Mouse (Mus musculus) neural tube, embryonic 14.5 days (tissue): ENCODE data around the gene E2f2. TPM values are rescaled to one million over a fixed set of nuclear protein-coding genes. Genes with fewer than 3 reads are reported as not detected.

Experiments
- ATAC-seq: fragments of 200-750 bp; cut with Nextera tagmentation; 2 replicates; pipeline ENCODE4 v1.8.0; 2017; ENCODE audit warnings: low read depth, mild to moderate bottlenecking, moderate TSS enrichment, moderate library complexity
- H3K27ac ChIP-seq: fragments of 300-500 bp; sonication (generic); 2 replicates; pipeline ENCODE4 v1.5.1; 2014; ENCODE audit warnings: low read depth, mild to moderate bottlenecking, control low read depth, low read length, moderate library complexity, mixed read lengths
- H3K27me3 ChIP-seq: fragments of 300-500 bp; sonication (generic); 2 replicates; pipeline ENCODE4 v1.6.1; 2014; ENCODE audit warnings: low read length; ENCODE audit not compliant: control insufficient read depth, insufficient read depth
- H3K36me3 ChIP-seq: fragments of 300-500 bp; sonication (generic); 2 replicates; pipeline ENCODE4 v1.6.1; 2014; ENCODE audit warnings: low read length, mixed read lengths; ENCODE audit not compliant: control insufficient read depth, insufficient read depth
- H3K4me1 ChIP-seq: fragments of 300-500 bp; sonication (generic); 2 replicates; pipeline ENCODE4 v1.6.1; 2014; ENCODE audit warnings: low read length; ENCODE audit not compliant: control insufficient read depth, insufficient read depth
- H3K4me2 ChIP-seq: fragments of 300-500 bp; sonication (generic); 2 replicates; pipeline ENCODE4 v1.6.1; 2014; ENCODE audit warnings: mild to moderate bottlenecking, low read depth, low read length, control low read depth
- H3K4me3 ChIP-seq: fragments of 300-500 bp; sonication (generic); 2 replicates; pipeline ENCODE4 v1.5.1; 2014; ENCODE audit warnings: low read depth, low read length, control low read depth, mixed read lengths
- H3K9ac ChIP-seq: fragments of 300-500 bp; sonication (generic); replicated peaks from 2 replicates; pipeline ENCODE4 v1.6.1; 2014; ENCODE audit warnings: low read depth, mild to moderate bottlenecking, control low read depth, low read length, mixed read lengths
- H3K9me3 ChIP-seq: fragments of 300-500 bp; sonication (generic); 2 replicates; pipeline ENCODE4 v1.6.1; 2016; ENCODE audit warnings: low read length; ENCODE audit not compliant: control insufficient read depth
- WGBS: fragments of 180-500 bp; shearing (Covaris S2); extraction: QIAGEN DNeasy Blood & Tissue Kit; methylation state at CpG from one replicate; pipeline ENCODE4 v1.1.7; 2014; 5-methylcytosine and 5-hydroxymethylcytosine counted together
- polyA plus RNA-seq: library from polyadenylated mRNA; unstranded; fragments of >200 nt; fragmentation: Nextera tagmentation; extraction: Ambion mirVana; gene quantifications from 2 replicates; pipeline ENCODE4 v1.2.1, GENCODE M21; 2014

The E2f2 gene
- polyA plus RNA-seq, 1 experiment from 2014 or later = 1.4 TPM

GRCm38 (mm10) chr4:136134418-136134977, 37.7 kb upstream of the E2f2 start:
- H3K9ac ChIP-seq = peak overlapping the region; percentile 64
- peak overlapping the region; percentile 79 for H3K4me2 ChIP-seq
- H3K36me3 ChIP-seq = no peaks in the 10 kb centered on the region
- H3K9me3 ChIP-seq = no peaks in the 10 kb centered on the region
- no peaks in the 10 kb centered on the region for H3K27me3 ChIP-seq
- 0 out of 2 replicates have a peak, but pooled peaks have one; percentile 49 for ATAC-seq
- H3K4me1 ChIP-seq = peaks cover 21% of the 10 kb centered on the region
- H3K27ac ChIP-seq = peak overlapping the region; percentile 96
- peak overlapping the region; percentile 36 for H3K4me3 ChIP-seq
- WGBS = 1% methylated on average over 15 of the region's 15 CpGs

GRCm38 (mm10) chr4:136134978-136135873, 37.0 kb upstream of the E2f2 start:
- under 1% methylated on average over 50 of the region's 50 CpGs for WGBS
- Histone ChIP-seq H3K27ac (peak overlapping the region; percentile 96), H3K4me2 (peak overlapping the region; percentile 79), H3K4me3 (peak overlapping the region; percentile 36), H3K9me3 (no peaks in the 10 kb centered on the region), H3K36me3 (no peaks in the 10 kb centered on the region), H3K9ac (peak overlapping the region; percentile 64), H3K27me3 (no peaks in the 10 kb centered on the region), H3K4me1 (peaks cover 21% of the 10 kb centered on the region)
- peak; percentile 72 for ATAC-seq

GRCm38 (mm10) chr4:136135874-136136728, 36.1 kb upstream of the E2f2 start:
- H3K9me3 ChIP-seq = no peaks in the 10 kb centered on the region
- peak overlapping the region; percentile 79; the same call in 1 of the 2 replicates for H3K4me2 ChIP-seq
- no peaks in the 10 kb centered on the region for H3K36me3 ChIP-seq
- peak overlapping the region; percentile 96 for H3K27ac ChIP-seq
- 24% methylated on average over 9 of the region's 9 CpGs for WGBS
- H3K4me1 ChIP-seq = peaks cover 21% of the 10 kb centered on the region
- H3K9ac ChIP-seq = peak overlapping the region; percentile 64
- peak overlapping the region; percentile 36; the same call in 1 of the 2 replicates for H3K4me3 ChIP-seq
- no peaks in the 10 kb centered on the region for H3K27me3 ChIP-seq
- peak; percentile 33 for ATAC-seq

- Histone ChIP-seq H3K27me3 (no peaks in the 10 kb centered on the region), H3K36me3 (no peaks in the 10 kb centered on the region), H3K4me1 (peaks cover 32% of the 10 kb centered on the region), H3K27ac (peak overlapping the region; percentile 73), H3K4me2 (no peak overlapping the region), H3K9ac (no peak overlapping the region), H3K4me3 (peak overlapping the region; percentile 25), H3K9me3 (no peaks in the 10 kb centered on the region)
- no peak for ATAC-seq
- 55% methylated on average over 17 of the region's 17 CpGs for WGBS
These were observed 32.7 kb upstream of the E2f2 start for GRCm38 (mm10) chr4:136139326-136140110.

- Histone ChIP-seq H3K4me1 (peaks cover 26% of the 10 kb centered on the region), H3K27ac (peak overlapping the region; percentile 81), H3K9ac (peak overlapping the region; percentile 32), H3K9me3 (no peaks in the 10 kb centered on the region), H3K36me3 (no peaks in the 10 kb centered on the region), H3K4me3 (peak overlapping the region; percentile 25), H3K4me2 (peak overlapping the region; percentile 51), H3K27me3 (peaks cover 3% of the 10 kb centered on the region; the same call in 1 of the 2 replicates)
- peak; percentile 84 for ATAC-seq
- whole genome bisulfite sequencing = 7% methylated on average over 31 of the region's 31 CpGs
These were observed 31.6 kb upstream of the E2f2 start for GRCm38 (mm10) chr4:136140327-136141250.

GRCm38 (mm10) chr4:136142267-136143192, 29.7 kb upstream of the E2f2 start:
- 9% methylated on average over 17 of the region's 17 CpGs for WGBS
- peaks cover 3% of the 10 kb centered on the region; the same call in 1 of the 2 replicates for H3K27me3 ChIP-seq
- peak overlapping the region; percentile 58; the same call in 1 of the 2 replicates for H3K4me3 ChIP-seq
- H3K9ac ChIP-seq = no peak overlapping the region
- peaks cover 20% of the 10 kb centered on the region for H3K4me1 ChIP-seq
- H3K27ac ChIP-seq = peak overlapping the region; percentile 23
- H3K4me2 ChIP-seq = peak overlapping the region; percentile 82
- ATAC-seq = no peak
- no peaks in the 10 kb centered on the region for H3K9me3 ChIP-seq
- no peaks in the 10 kb centered on the region for H3K36me3 ChIP-seq
